Mouse (Mus musculus): ENCODE results near the gene Sorl1.

Gene Sorl1

GRCm38 (mm10) chr9:42127983-42128382 lies 3.9 kb upstream of the Sorl1 start:
- in situ Hi-C loops (cut with MboI; ENCODE audit: low pct_unique_long_range_greater_than_20kb in 1 of 2, low sequenced_read_pairs in 2 of 2, unreplicated experiment in 1 of 2) = no loop called here

- in situ Hi-C loops (cut with MboI; ENCODE audit: low pct_unique_long_range_greater_than_20kb in 1 of 2, low sequenced_read_pairs in 2 of 2, unreplicated experiment in 1 of 2) = no loop called here
Measured at GRCm38 (mm10) chr9:42125262-42125982, 1.3 kb upstream of the Sorl1 start.

- in situ Hi-C loops (cut with MboI; ENCODE audit: low pct_unique_long_range_greater_than_20kb in 1 of 2, low sequenced_read_pairs in 2 of 2, unreplicated experiment in 1 of 2) = no loop called here
Measured at GRCm38 (mm10) chr9:42123204-42123603, 893 bp downstream of the Sorl1 start.

GRCm38 (mm10) chr9:42122441-42122840 lies 1.7 kb downstream of the Sorl1 start:
- in situ Hi-C loops (cut with MboI; ENCODE audit: low pct_unique_long_range_greater_than_20kb in 1 of 2, low sequenced_read_pairs in 2 of 2, unreplicated experiment in 1 of 2) = no loop called here

- in situ Hi-C loops (cut with MboI; ENCODE audit: low pct_unique_long_range_greater_than_20kb in 1 of 2, low sequenced_read_pairs in 2 of 2, unreplicated experiment in 1 of 2) = no loop called here
Measured at GRCm38 (mm10) chr9:42121631-42122354, 2.3 kb downstream of the Sorl1 start.

- in situ Hi-C loops (cut with MboI; ENCODE audit: low pct_unique_long_range_greater_than_20kb in 1 of 2, low sequenced_read_pairs in 2 of 2, unreplicated experiment in 1 of 2) = no loop called here
Measured at GRCm38 (mm10) chr9:42116418-42117056, 7.6 kb downstream of the Sorl1 start.

- in situ Hi-C loops (cut with MboI; ENCODE audit: low pct_unique_long_range_greater_than_20kb in 1 of 2, low sequenced_read_pairs in 2 of 2, unreplicated experiment in 1 of 2) = no loop called here
Measured at GRCm38 (mm10) chr9:42115078-42115477, 9.0 kb downstream of the Sorl1 start.

GRCm38 (mm10) chr9:42113316-42113715 lies 10.8 kb downstream of the Sorl1 start:
- in situ Hi-C loops (cut with MboI; ENCODE audit: low pct_unique_long_range_greater_than_20kb in 1 of 2, low sequenced_read_pairs in 2 of 2, unreplicated experiment in 1 of 2) = no loop called here

GRCm38 (mm10) chr9:42112691-42113090 lies 11.4 kb downstream of the Sorl1 start:
- in situ Hi-C loops (cut with MboI; ENCODE audit: low pct_unique_long_range_greater_than_20kb in 1 of 2, low sequenced_read_pairs in 2 of 2, unreplicated experiment in 1 of 2) = no loop called here

- in situ Hi-C loops (cut with MboI; ENCODE audit: low pct_unique_long_range_greater_than_20kb in 1 of 2, low sequenced_read_pairs in 2 of 2, unreplicated experiment in 1 of 2) = no loop called here
Measured at GRCm38 (mm10) chr9:42111256-42111655, 12.8 kb downstream of the Sorl1 start.

GRCm38 (mm10) chr9:42109837-42110451 lies 14.2 kb downstream of the Sorl1 start:
- in situ Hi-C loops (cut with MboI; ENCODE audit: low pct_unique_long_range_greater_than_20kb in 1 of 2, low sequenced_read_pairs in 2 of 2, unreplicated experiment in 1 of 2) = no loop called here

- in situ Hi-C loops (cut with MboI; ENCODE audit: low pct_unique_long_range_greater_than_20kb in 1 of 2, low sequenced_read_pairs in 2 of 2, unreplicated experiment in 1 of 2) = no loop called here
Measured at GRCm38 (mm10) chr9:42109131-42109530, 15.0 kb downstream of the Sorl1 start.

- in situ Hi-C loops (cut with MboI; ENCODE audit: low pct_unique_long_range_greater_than_20kb in 1 of 2, low sequenced_read_pairs in 2 of 2, unreplicated experiment in 1 of 2) = no loop called here
Measured at GRCm38 (mm10) chr9:42108369-42108951, 15.6 kb downstream of the Sorl1 start.

- in situ Hi-C loops (cut with MboI; ENCODE audit: low pct_unique_long_range_greater_than_20kb in 1 of 2, low sequenced_read_pairs in 2 of 2, unreplicated experiment in 1 of 2) = no loop called here
Measured at GRCm38 (mm10) chr9:42107062-42107461, 17.0 kb downstream of the Sorl1 start.

- in situ Hi-C loops (cut with MboI; ENCODE audit: low pct_unique_long_range_greater_than_20kb in 1 of 2, low sequenced_read_pairs in 2 of 2, unreplicated experiment in 1 of 2) = no loop called here
Measured at GRCm38 (mm10) chr9:42106305-42106704, 17.8 kb downstream of the Sorl1 start.

GRCm38 (mm10) chr9:42103546-42103945 lies 20.6 kb downstream of the Sorl1 start:
- in situ Hi-C loops (cut with MboI; ENCODE audit: low pct_unique_long_range_greater_than_20kb in 1 of 2, low sequenced_read_pairs in 2 of 2, unreplicated experiment in 1 of 2) = no loop called here

- in situ Hi-C loops (cut with MboI; ENCODE audit: low pct_unique_long_range_greater_than_20kb in 1 of 2, low sequenced_read_pairs in 2 of 2, unreplicated experiment in 1 of 2) = no loop called here
Measured at GRCm38 (mm10) chr9:42102013-42102412, 22.1 kb downstream of the Sorl1 start.

- in situ Hi-C loops (cut with MboI; ENCODE audit: low pct_unique_long_range_greater_than_20kb in 1 of 2, low sequenced_read_pairs in 2 of 2, unreplicated experiment in 1 of 2) = no loop called here
Measured at GRCm38 (mm10) chr9:42101266-42101665, 22.8 kb downstream of the Sorl1 start.
